In the genomic region with DNA sequence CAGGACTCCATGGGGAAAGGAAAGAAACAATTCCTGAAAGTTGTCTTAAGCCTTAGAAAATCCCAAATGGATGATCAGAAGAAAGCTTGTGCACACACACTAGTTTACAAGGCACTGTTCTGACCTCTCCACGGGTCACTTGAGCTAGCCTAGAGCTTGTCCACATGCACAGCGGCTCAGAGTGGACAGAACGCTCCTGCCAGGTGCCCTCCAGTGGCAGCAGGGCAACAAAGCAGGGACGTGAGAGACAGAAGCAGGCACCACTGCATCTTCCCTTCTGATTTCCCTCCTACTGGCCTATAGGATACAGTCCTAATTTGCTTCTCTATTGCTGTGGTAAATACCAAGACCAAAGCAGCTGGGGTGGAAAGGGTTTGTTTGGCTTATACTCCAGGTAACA, we compare ENCODE assay signal across 11 mouse cellular contexts. TPM values are rescaled to one million over a fixed set of nuclear protein-coding genes. Genes with fewer than 3 reads are reported as not detected.
DNase-seq lines count a peak whose midpoint lies in the region; ATAC-seq and TF ChIP-seq lines count a peak whose summit lies in the region.
"Had no signal": no experiment of that assay in that cellular context is flagged by ENCODE, and none has a peak within 500 bp of the region (broad histone marks: within the 10 kb centered on the region; RNA-seq: fewer than 3 reads in every experiment).

No protein-coding gene starts in this region.

- no peak for TF ChIP-seq POLR2A in embryonic fibroblast, embryonic 13.5 days (IDR thresholded peaks at IDR 0.05; ENCODE audit: low read depth, low read length)

- intact Hi-C loops in left cerebral cortex, postnatal 25 days (cut with DNase I), result no loop called here

- no peak overlapping the region for H3K4me2 ChIP-seq in liver, embryonic 11.5 days
- H3K4me2 ChIP-seq: limb, embryonic 12.5 days; neural tube, embryonic 13.5 days; stomach, embryonic 15.5 days had no signal

- no peak overlapping the region for H3K27ac ChIP-seq in liver, embryonic 11.5 days (ENCODE audit: low read depth, low read length)
- no peak overlapping the region for H3K27ac ChIP-seq in embryonic fibroblast, embryonic 13.5 days (ENCODE audit: insufficient read depth, low read length)
- H3K27ac ChIP-seq: limb, embryonic 12.5 days; neural tube, embryonic 13.5 days; stomach, embryonic 15.5 days had no signal

- H3K9me3 ChIP-seq in liver, embryonic 11.5 days (ENCODE audit: control insufficient read depth, low read length), result no peaks in the 10 kb centered on the region
- H3K9me3 ChIP-seq: limb, embryonic 12.5 days; neural tube, embryonic 13.5 days; stomach, embryonic 15.5 days had no signal

- ATAC-seq in liver, embryonic 11.5 days (replicated peaks; ENCODE audit: low FRiP score), result no peak

- no peaks in the 10 kb centered on the region for H3K27me3 ChIP-seq in liver, embryonic 11.5 days (replicated peaks; ENCODE audit: control insufficient read depth, insufficient read depth, low read length)
- H3K27me3 ChIP-seq: limb, embryonic 12.5 days; neural tube, embryonic 13.5 days; stomach, embryonic 15.5 days had no signal

- 57% methylated on average over 4 of the region's 4 CpGs for WGBS in liver, embryonic 11.5 days

- H3K4me3 ChIP-seq in liver, embryonic 11.5 days (ENCODE audit: low read depth, low read length), result no peak overlapping the region
- H3K4me3 ChIP-seq in embryonic fibroblast, embryonic 13.5 days (ENCODE audit: insufficient read depth, low read length), result no peak overlapping the region
- H3K4me3 ChIP-seq: limb, embryonic 12.5 days; neural tube, embryonic 13.5 days; stomach, embryonic 15.5 days had no signal

- no peak overlapping the region for H3K9ac ChIP-seq in liver, embryonic 11.5 days (ENCODE audit: low read depth, low read length)
- H3K9ac ChIP-seq: limb, embryonic 12.5 days; neural tube, embryonic 13.5 days; stomach, embryonic 15.5 days had no signal

- TF ChIP-seq CTCF in embryonic fibroblast, embryonic 13.5 days (IDR thresholded peaks at IDR 0.05; ENCODE audit: borderline replicate concordance, insufficient read depth, low read length), result peak; percentile 83

- no peaks in the 10 kb centered on the region for H3K36me3 ChIP-seq in liver, embryonic 11.5 days (ENCODE audit: control insufficient read depth, insufficient read depth, low read length)
- H3K36me3 ChIP-seq: limb, embryonic 12.5 days; neural tube, embryonic 13.5 days; stomach, embryonic 15.5 days had no signal

- DNase-seq in adrenal gland, postnatal 14 days, result peak; percentile 43
- no peak for DNase-seq in adrenal gland, adult 8-10 months
- peak; percentile 26 for DNase-seq in liver
- DNase-seq in liver, embryonic 11.5 days (ENCODE audit: low spot score), result no peak
- DNase-seq in retina, adult 2 months (ENCODE audit: low read depth, low spot score), result peak; percentile 15
- no peak for DNase-seq in right cerebral cortex, adult 18-20 months
- no peak for DNase-seq in left cerebral cortex, postnatal 25 days (ENCODE audit: low spot score in 2 of 2)

- H3K4me1 ChIP-seq in liver, embryonic 11.5 days (replicated peaks; ENCODE audit: control insufficient read depth, insufficient read depth, low read length), result no peaks in the 10 kb centered on the region
- no peaks in the 10 kb centered on the region for H3K4me1 ChIP-seq in embryonic fibroblast, embryonic 13.5 days (ENCODE audit: control insufficient read depth, insufficient read depth, low read length)
- H3K4me1 ChIP-seq: limb, embryonic 12.5 days; stomach, embryonic 15.5 days had no signal

RNA-seq across cellular contexts. Expression of a gene that starts 16.3 kb away (rescaled TPM):
- 4.1 and 6.8 TPM in 2 replicates for total RNA-seq in adrenal gland, postnatal 14 days (2021)
- total RNA-seq in adrenal gland, adult 8-10 months (2022), result 1 to 10 TPM in 2 of 4 experiments, under 1 TPM in 2; 0.65 to 1.3 (median 1.1) TPM
- polyA plus RNA-seq in liver, embryonic 11.5 days (2014; fragmentation: Nextera tagmentation; extraction: Ambion mirVana), result 0.34 and 0.56 TPM in 2 replicates
- polyA plus RNA-seq in embryonic fibroblast, embryonic 13.5 days (2011; ENCODE audit: insufficient read length, low read depth, missing spikeins), result 0.19 TPM in 1 of 2 replicates, not detected in the other
- total RNA-seq in left cerebral cortex, postnatal 25 days (2021), result under 1 TPM; 0.57 to 0.87 TPM

RNA-seq across cellular contexts. Expression of a gene that starts 54.9 kb away (rescaled TPM):
- total RNA-seq in adrenal gland, postnatal 14 days (2021), result 0.67 and 0.75 TPM in 2 replicates
- 1 to 10 TPM in 3 of 4 experiments, under 1 TPM in 1; 0.55 to 1.9 (median 1.3) TPM for total RNA-seq in adrenal gland, adult 8-10 months (2022)
- 0.10 and 0.12 TPM in 2 replicates for polyA plus RNA-seq in liver, embryonic 11.5 days (2014; fragmentation: Nextera tagmentation; extraction: Ambion mirVana)
- polyA plus RNA-seq in embryonic fibroblast, embryonic 13.5 days (2011; ENCODE audit: insufficient read length, low read depth, missing spikeins), result not detected in 2 replicates
- total RNA-seq in left cerebral cortex, postnatal 25 days (2021), result under 1 TPM; 0.34 to 0.41 TPM
- polyA plus RNA-seq: neural tube, embryonic 13.5 days had no signal

Comparison
In these comparisons a context has a peak if more than half of its experiments do, and no peak if none do; other contexts are left out.
1. DNase-seq: peak in adrenal gland, postnatal 14 days (single experiment), liver (single experiment) and retina, adult 2 months (single experiment); none in adrenal gland, adult 8-10 months (single experiment), liver, embryonic 11.5 days (single experiment), right cerebral cortex, adult 18-20 months (single experiment) and left cerebral cortex, postnatal 25 days (0 of 2).